8 mouse cellular contexts compared by ENCODE assay signal in the genomic region with DNA sequence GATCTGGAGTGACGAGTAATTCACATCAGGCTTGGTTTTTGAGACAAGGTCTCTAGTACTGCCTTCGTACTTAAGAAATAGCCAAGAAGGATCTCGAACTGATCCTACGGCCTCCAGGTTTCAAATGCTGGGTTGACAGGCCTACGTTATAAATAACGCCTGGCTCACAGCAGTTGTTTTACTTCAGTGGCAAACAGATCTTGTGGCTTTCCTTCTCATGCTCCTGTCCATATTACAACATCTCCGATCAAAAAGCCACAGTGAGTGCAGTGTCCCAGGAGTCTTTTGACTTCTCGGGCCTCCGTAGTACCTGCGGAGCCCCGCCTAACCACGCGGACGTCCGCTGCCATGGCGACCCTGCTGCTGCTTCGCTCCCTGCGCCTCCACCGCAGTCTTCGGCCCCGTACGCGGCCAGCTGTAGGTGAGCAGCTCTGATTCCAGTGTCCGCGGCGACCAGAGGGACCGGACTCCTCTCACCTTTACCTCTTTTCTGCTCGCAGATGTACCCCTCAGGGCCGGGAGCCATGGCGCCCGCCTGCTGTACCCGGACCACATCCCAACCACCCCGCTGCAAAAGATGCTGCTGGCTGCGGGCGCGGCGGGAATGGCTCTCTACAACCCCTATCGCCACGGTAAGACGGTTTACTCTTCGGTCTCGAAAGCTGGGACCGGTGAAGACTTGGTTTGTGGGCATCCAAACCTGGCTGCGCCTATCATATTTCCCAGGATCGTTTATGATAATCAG. TPM values are rescaled to one million over a fixed set of nuclear protein-coding genes. Genes with fewer than 3 reads are reported as not detected.
DNase-seq lines count a peak whose midpoint lies in the region; ATAC-seq lines count a peak whose summit lies in the region.

A gene (minus strand): TSS at position 566 of the 745 bp plus-strand sequence.

- peak; percentile 90 for DNase-seq in ZHBTc4 (ENCODE audit: low read depth, low spot score)
- DNase-seq in cerebellum, postnatal 4 days (ENCODE audit: low spot score in 2 of 2): peak; percentile 44 to 69
- peak; percentile 82 for DNase-seq in gastrocnemius, adult 18-20 months (ENCODE audit: low spot score)
- peak; percentile 85 to 93 for DNase-seq in left cerebral cortex, adult 18-20 months (ENCODE audit: low spot score in 2 of 2)
- peak; percentile 86 to 89 for DNase-seq in lung, postnatal 4 days
- peak; percentile 60 for DNase-seq in retina, postnatal 7 days (ENCODE audit: low read depth, low spot score)
- DNase-seq in urinary bladder, adult 18-20 months (ENCODE audit: low spot score in 2 of 2): peak; percentile 79

- H3K27ac ChIP-seq in hindbrain, embryonic 15.5 days (replicated peaks): peak within 1 kb of the TSS; percentile 80

- peaks cover 52% of the 10 kb centered on the region for H3K36me3 ChIP-seq in hindbrain, embryonic 15.5 days

- H3K9me3 ChIP-seq in hindbrain, embryonic 15.5 days: no peaks in the 10 kb centered on the region

- peak; percentile 87 for ATAC-seq in hindbrain, embryonic 15.5 days (ENCODE audit: low FRiP score, low read depth)

- peak within 1 kb of the TSS; percentile 76 for H3K9ac ChIP-seq in hindbrain, embryonic 15.5 days

- H3K4me1 ChIP-seq in hindbrain, embryonic 15.5 days (replicated peaks): peaks cover 19% of the 10 kb centered on the region

- WGBS in hindbrain, embryonic 15.5 days: under 1% methylated on average over 45 of the region's 45 CpGs

- H3K4me3 ChIP-seq in hindbrain, embryonic 15.5 days: peak within 1 kb of the TSS; percentile 64

- H3K27me3 ChIP-seq in hindbrain, embryonic 15.5 days: no peaks in the 10 kb centered on the region

- H3K4me2 ChIP-seq in hindbrain, embryonic 15.5 days: peak within 1 kb of the TSS; percentile 83

RNA-seq across cellular contexts. Expression of the gene that starts here (rescaled TPM):
- 10 to 100 TPM; 27.7 to 30.3 TPM for total RNA-seq in gastrocnemius, adult 18-20 months (2021)
- 32.0 and 32.1 TPM in 2 replicates for polyA plus RNA-seq in hindbrain, embryonic 15.5 days (2015; fragmentation: Nextera tagmentation; extraction: Ambion mirVana)
- total RNA-seq in left cerebral cortex, adult 18-20 months (2021): 10 to 100 TPM; 39.3 to 39.5 TPM

Comparison
In these comparisons a context has a peak if more than half of its experiments do, and no peak if none do; other contexts are left out.
1. Peak in every context shown above with its lines: DNase-seq, ATAC-seq, H3K4me3 ChIP-seq and H3K27ac ChIP-seq.